Mouse (Mus musculus) thymus, adult 18-20 months (tissue): ENCODE data around the gene Chst11.

Experiments used
- DNase-seq, 2 experiments: peaks; one replicate each; pipeline ENCODE4 v3.0.0; 2022; ENCODE audit warnings: mixed read lengths in 2 of 2

Chst11 gene

GRCm38 (mm10) chr10:83080275-83080741, 95.0 kb downstream of the Chst11 start:
- no peak for DNase-seq

DNA sequence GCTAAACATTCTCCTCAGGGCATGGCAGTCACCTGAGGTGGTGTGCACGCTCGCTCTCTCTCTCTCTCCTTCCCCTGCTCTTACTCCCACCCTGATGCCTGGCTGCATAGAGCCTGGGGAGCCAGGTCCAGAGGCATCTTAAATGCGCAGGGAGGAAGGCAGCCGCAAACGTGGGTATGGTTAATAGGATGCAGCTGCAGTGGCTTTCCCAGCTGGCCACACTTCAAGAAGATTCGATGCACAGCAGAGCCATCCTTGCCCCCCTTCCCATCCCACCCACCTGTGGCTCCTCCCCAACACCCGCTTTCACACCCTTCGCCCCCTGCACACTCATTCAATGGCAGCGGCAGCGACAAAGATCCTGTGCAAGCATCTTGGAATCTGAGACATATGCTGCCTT, 95.6 kb downstream of the Chst11 start:
- DNase-seq = peak in 1 of 2 experiments; percentile 26

DNA sequence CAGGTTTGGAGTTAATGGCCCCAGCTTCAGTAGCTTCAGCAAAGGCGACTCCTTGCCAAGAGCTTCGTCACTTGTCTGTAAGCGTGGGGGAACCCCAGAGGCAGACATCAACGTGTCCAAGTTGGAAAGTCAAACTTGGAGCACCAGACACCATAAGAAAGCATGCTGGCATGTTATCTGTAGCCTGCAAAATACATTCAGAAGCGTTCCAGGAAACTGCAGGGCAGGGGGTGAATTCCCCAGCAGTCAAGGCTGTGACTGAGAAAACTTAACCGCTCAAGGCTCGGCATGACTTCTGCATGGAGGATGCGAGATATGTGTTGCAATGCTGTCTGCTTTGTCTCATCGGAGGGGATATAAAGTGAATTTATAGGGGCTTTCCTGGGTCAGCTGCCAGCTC, 98.6 kb downstream of the Chst11 start:
- no peak for DNase-seq

DNA sequence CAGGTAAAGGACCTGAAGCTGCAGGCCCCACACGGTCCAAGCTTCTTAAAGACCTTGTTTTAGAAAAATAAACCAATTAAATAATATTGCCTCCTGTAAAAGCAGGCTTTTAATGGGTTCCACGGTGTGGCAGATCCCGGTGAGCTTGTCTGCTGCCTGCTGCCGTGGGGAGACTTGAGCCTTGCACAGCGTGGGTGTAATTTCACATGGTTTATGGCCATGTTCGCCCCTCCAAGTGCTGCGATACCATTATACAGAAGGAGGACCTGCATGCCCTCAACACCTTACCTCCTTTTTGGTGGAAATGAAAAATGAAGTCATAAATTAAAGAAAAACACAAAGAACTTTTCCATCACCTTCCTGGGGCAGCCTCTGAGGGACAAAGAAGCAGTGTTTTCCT, 103.0 kb downstream of the Chst11 start:
- no peak for DNase-seq

GRCm38 (mm10) chr10:83088826-83089225, 103.5 kb downstream of the Chst11 start:
- DNase-seq = no peak

DNA sequence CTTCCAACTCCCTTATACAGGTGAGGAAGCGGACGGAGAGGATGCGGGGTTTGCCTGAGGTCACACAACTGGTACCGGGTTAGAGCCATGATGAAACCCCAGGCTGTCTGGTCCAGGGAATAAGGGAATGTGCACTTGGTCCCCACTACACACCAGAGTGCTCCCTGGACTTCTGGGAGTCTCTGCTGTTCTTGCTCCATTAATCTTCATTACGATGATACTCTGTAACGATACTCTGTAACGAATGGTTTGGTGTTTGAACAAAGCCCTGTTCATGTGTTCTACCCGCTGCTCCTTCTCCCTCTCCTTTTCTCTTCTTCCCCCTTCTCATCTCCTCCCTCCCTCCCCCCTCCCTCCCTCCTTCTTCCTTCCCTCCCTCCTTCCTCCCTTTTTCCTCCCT, 104.9 kb downstream of the Chst11 start:
- DNase-seq = no peak

DNA sequence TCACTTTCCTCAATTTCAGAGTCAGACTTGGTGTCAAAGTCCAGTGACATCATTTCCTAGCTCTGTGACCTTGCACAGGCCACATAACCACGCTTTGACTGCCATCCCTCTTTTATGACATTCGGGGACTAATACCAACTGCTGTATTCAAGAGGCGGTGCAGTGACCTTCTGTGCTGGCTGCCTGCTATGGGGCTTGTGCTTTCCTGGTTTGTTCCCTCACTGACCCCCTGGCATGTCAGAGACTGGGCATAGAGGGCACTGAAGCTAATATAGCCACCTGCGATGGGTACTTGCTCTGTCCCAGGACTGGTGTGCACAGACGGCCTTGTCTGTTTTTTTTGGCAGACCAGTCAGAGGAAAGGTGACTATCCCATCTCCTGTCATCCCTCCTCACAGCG, 108.4 kb downstream of the Chst11 start:
- no peak for DNase-seq

DNA sequence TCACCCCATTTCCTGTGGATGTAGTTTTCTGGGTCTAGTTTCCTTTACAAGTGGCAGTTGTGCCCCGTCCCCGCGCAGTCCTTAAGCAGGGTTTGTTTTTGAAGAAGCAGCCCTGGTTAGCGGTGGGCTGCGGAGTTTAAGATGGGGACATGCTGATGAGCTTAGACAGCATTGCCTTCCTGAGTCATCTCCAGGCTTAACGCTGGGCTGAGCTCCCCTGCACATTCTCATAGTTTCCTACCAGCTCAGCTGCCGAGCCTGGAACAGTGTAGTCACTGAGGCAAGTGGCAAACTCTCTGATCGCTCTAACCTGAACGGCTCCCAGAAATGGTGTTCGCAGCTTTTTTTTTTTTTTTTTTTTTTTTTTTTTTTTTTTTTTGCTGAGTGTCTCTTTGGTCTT, 109.0 kb downstream of the Chst11 start:
- no peak for DNase-seq

GRCm38 (mm10) chr10:83094821-83095725, 109.8 kb downstream of the Chst11 start:
- no peak for DNase-seq

- DNase-seq = no peak
Measured at GRCm38 (mm10) chr10:83096257-83096656, 111.0 kb downstream of the Chst11 start.

DNA sequence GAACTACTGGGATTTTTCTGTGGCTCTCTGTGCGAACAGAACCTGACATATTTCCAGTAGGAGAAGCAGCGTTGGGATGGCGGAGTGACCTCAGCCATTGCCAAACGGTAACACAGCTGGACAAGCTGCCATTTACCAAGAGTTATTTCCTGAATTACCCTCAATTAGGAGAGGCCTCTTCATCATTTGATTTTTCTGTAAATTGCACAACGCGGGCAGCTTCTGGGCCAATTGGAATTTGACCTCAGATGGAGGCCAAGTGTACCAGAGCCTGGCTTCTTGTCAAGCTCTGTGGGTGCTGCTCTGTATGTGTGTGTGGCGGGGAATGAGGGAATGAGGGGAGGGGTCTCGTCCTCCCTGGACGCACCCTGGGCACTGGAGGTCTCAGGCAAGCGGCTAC, 113.6 kb downstream of the Chst11 start:
- DNase-seq = no peak

DNA sequence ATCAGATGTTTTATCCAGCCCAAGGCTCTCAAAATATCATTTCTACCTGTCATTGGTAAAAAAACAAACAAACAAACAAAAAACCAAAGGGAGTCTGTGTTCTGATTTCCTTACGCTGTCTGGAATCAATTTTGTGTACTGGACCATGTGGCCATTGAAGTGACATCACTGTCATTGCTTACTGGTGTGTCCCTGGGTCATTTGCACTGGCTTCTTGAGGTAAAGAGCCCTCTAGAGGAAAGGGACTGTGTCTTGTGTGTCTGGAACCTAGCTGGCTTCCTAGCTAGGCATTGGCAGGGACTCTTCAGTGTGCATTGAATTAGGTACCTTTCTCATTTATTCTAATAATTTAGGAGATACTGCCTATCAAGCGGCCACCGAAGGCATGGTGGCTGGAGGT, 114.4 kb downstream of the Chst11 start:
- DNase-seq = no peak

GRCm38 (mm10) chr10:83100890-83101289, 115.6 kb downstream of the Chst11 start:
- no peak for DNase-seq

DNA sequence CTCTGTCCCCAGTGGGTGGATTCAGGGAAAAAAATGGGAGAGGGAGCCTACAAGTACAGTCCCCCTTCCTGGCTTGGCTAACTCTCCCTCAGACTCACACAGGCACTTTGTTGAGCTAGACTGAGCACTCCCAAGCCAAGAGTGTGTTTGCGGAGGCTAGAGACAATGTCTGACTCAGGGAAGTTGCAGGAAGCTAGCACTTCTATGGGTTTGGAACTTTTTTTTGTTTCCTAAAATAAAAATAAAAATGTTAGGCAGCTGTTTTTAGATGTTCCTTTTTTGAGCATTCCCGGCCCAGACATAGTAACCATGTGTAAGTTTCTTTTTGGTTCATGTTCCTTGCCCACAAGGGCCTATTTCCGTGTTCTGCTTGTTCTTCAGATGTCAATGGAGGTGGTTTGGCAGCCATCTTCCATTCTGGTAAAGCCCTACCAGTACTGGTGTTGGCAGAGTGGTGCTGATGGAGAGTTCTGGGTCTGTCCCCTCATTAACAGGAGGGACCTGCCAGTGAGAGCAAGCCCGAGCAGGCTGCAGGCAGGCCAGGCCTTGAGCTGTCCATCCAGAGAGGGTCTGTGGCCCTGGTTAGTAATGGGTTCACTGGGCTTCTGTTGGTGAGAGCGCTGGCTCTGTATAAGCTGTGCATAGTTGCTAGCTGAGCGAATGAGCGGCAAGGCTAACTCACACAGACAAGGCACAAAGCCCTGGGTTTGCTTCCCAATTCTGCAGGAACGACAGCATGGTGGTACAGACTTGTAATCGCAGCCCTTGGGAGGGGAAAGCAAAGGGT, 116.3 kb downstream of the Chst11 start:
- no peak for DNase-seq

GRCm38 (mm10) chr10:83102745-83103144, 117.4 kb downstream of the Chst11 start:
- no peak for DNase-seq

GRCm38 (mm10) chr10:83104221-83104620, 118.9 kb downstream of the Chst11 start:
- DNase-seq = no peak

DNA sequence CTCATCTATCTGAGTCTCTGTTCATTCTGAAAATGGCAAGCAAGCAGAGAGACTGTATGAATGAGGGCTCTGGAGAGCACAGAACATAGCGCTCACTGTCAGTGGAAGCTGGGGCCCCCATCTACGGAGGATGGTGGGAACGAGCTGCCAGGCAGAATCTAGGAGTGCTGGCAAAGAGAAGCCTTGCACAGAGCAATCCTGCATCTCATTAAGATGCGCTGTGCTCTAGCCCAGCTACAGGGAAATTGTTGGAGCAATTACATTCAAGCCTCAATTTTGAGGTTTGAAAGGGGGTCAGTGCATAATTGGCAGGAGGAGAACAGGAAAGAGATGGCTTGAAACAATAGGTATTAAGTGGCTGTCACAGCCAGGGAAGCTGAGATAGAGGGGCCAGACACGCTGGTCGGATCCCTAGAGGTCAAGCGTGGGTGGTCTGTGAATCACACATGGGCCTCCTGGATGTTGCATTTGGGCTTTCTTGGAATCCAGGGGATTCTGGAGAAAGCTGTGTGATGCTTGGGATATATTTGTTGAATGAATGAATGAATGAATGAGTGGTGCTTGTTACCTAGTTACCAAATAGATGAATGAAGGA, 121.0 kb downstream of the Chst11 start:
- no peak for DNase-seq

DNA sequence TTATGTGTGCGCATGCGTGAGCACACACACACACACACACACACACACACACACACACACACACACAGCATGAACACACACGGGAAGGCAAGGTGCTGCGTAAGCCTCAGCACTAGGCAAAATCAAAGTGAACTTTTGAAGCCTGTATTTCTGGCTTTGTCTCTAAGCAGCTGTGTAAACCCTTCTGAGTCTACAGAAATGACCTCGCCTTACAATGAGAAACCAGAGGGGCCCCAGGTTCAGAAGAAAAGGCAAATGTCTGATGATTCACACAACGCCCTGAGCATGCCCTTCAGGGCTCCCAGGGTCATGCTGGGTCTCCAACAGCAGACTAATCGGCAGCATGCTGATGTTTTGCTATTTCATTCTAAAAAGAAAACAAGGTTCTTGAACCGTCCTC, 122.1 kb downstream of the Chst11 start:
- no peak for DNase-seq

DNA sequence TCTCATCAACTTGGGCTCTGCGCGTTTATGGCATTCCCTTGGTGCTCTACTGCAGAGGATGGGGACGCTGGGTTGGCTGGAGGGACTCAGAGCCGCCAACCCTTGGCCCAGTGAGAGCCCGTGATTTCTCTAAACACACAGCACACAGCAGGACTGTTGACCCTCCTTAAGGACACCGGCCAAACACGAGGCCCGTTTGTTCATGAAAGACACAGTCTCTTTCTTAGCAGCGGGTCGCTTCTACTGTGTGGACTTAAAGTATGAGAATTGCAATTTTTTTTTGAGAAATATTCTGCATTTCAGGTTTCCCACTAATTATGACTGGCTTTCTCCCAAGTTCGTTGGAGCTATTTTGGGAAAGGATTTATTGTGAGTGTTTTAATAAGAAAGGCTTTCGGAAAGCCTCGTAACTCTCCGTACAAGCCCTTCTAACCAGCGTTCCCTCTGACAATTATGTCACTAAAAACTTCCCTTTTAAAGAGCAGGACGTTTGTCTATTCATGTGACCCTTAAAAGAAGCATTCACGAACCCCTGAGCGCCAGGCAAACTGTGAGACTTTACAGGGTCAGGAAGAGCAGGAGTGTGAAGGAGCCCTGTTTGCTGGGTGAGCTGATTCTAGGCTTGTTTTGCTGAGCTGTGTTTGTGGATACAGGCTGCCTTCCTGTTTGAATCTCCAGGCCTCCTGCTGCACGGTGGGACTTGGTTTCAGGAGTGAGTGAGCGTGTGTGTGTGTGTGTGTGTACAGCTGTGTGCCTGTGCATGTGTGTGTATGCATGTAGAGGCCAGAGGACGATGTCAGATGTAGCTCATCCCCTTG, 122.8 kb downstream of the Chst11 start:
- no peak for DNase-seq

- no peak for DNase-seq
Measured at GRCm38 (mm10) chr10:83108946-83109345, 123.6 kb downstream of the Chst11 start.

DNA sequence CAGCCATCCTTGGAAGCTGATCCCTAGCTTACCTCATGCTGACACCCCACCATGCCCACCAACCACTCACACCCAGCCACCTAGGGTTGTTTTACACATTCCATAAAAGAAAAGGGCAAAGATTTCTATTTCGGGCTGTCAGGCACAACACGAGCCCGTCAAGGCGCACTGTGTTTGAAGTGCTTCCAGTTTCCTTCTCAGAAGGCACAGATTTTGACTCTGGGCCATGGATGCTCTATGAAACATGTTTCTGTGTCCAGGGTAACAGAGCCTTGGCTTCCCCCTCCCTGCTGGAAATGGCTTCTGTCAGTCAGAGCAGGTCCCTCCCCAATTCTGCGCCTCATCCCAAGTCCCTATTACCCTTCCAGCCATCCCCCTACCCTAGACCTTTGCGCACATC, 125.7 kb downstream of the Chst11 start:
- DNase-seq = no peak

GRCm38 (mm10) chr10:83112345-83112744, 127.0 kb downstream of the Chst11 start:
- DNase-seq = no peak

- no peak for DNase-seq
Measured at GRCm38 (mm10) chr10:83114564-83114963, 129.3 kb downstream of the Chst11 start.
